Mouse (Mus musculus) cerebellum, adult 2 months (tissue): ENCODE data around the gene Pax3.

Experiments used
- CTCF ChIP-seq: fragments of 200-500 bp; IDR thresholded peaks from 2 replicates; pipeline ENCODE4 v1.5.1; 2011; ENCODE audit warnings: low read depth, mild to moderate bottlenecking, control low read depth, low read length, moderate library complexity, borderline replicate concordance; ENCODE audit not compliant: insufficient read depth
- POLR2A ChIP-seq: fragments of 200-500 bp; IDR thresholded peaks from 2 replicates; pipeline ENCODE4 v1.6.1; 2011; ENCODE audit warnings: low read length, control low read depth, borderline replicate concordance; ENCODE audit not compliant: insufficient read depth

- no peak for TF ChIP-seq POLR2A
- TF ChIP-seq CTCF, result no peak
Observed at GRCm38 (mm10) chr1:78171671-78172070, 25.3 kb downstream of the Pax3 start.
